Mouse (Mus musculus) cerebellum, postnatal 10 days (tissue): ENCODE data around the gene Prlh.
A peak's percentile ranks its signal among the peaks of the same experiment; 100 is the strongest.

ENCODE experiments used
- DNase-seq, 2 experiments: peaks; one replicate each; pipeline ENCODE4 v3.0.0; 2021; ENCODE audit warnings: mixed read lengths in 2 of 2

Gene Prlh

DNA sequence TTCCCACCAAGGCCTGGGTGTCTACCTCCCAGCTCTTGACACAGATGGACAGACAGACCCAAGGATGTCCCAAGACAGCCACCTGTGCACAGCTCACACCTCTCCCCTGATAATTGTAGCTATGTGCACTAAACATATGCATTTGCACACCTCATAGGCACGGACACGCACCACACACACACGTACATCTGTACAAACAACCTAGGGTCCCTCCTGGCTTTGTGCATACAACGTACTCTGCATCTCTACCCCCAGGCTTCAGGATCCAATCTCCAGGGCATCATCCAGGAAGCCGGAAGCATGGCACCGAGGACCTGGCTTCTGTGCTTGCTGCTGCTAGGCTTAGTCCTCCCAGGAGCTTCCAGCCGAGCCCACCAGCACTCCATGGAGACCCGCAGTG is at the start of gene Prlh:
Prlh (plus strand) TSS at position 301 of the 400 bp plus-strand sequence.
- DNase-seq: peak in 1 of 2 experiments; percentile 28

- peak in 1 of 2 experiments; percentile 43 for DNase-seq
Measured at GRCm38 (mm10) chr1:90903211-90903945, 49.5 kb upstream of the Prlh start.

DNA sequence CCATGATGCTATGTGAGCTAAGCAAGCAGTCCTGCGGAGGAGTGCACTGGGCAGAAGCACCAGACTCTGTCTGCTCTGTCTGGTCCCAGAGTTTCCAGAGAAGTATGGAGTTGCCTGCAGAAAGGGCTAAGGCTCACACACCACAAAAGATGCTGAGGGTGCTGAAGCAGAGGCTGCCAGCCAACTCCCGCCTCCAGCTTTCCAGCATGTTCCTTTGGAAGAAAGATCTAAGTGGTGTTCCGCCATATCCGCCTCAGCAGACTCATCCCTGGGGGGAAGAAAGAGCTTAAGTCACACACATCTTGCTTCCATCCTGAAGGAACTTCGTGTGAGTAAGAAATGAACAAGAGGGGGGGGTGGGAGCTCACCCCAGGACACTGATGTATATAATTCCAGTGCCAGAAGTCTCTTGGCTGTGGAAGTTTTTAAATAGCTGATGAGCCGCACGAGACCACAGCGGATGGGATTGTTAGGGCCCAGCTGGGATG is 48.9 kb upstream of the Prlh start:
- DNase-seq: no peak

DNA sequence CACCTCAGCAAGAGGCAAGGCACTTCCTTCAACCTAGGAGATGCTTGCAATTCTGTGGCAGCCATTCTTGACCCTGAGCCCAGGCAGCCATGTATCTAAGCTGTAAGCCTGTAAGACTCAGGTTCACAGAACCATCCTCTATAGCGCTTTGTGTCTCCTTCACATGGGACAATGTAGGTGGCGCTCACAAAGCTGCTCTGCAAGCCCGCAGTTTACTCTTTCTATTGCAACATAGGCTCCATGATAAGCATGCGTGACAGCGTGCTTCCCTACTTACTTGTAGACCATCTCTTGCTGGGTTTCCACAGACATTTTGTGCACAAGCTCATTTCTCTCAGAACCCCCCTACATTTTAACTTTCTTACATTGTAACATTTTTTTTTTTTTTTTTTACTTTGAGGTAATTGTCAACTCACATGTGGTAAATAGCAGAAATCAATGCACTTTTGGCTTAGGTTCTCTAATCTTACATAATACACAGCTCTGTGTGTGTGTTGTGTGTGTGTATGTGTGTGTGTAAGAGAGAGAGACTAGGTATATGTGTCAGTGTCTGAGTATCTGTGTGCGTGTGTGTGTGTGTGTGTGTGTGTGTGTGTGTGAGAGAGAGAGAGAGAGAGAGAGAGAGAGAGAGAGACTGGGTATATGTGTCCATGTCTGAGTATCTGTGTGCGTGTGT is 48.0 kb upstream of the Prlh start:
- DNase-seq: no peak

DNA sequence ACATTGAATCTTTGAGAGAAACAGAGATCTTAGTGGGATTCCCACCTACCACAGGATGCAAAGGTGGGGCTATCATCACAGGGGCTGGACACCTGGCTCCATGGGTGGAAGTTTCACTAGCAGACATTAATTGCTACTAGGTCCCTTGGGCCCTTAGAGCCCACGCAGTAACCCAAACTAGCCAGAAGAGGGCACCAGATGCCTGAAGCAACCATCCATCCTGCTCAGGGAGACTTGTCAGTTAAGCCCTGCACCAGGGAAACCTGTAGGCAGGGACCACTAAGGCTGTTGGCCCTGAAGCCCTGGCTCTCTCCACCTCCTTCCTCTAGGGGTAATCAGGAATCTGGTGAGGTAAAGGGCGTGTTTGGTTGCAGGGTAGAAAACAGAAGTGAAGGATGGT is 46.6 kb upstream of the Prlh start:
- DNase-seq: peak; percentile 71 to 76

DNA sequence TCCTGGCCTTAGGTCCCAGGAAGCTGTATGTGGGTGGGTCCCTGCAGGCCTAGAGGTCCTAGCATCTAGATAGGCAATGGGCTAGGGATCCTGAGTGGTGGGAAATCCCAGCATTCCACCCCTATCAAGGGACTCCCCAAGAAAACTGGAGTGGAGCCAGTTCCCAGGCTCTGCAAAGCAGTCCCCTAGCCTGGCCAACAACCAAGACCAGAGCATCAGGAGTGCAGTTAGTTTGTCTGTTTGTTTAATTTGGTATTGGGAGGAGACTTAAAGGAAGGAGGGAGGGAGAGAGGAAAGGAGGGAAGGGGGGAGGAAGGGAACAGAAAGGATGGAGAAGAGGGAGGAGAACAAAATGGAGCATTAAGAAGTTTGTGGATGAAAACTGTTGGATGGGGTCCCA is 43.7 kb upstream of the Prlh start:
- peak; percentile 53 to 61 for DNase-seq

DNA sequence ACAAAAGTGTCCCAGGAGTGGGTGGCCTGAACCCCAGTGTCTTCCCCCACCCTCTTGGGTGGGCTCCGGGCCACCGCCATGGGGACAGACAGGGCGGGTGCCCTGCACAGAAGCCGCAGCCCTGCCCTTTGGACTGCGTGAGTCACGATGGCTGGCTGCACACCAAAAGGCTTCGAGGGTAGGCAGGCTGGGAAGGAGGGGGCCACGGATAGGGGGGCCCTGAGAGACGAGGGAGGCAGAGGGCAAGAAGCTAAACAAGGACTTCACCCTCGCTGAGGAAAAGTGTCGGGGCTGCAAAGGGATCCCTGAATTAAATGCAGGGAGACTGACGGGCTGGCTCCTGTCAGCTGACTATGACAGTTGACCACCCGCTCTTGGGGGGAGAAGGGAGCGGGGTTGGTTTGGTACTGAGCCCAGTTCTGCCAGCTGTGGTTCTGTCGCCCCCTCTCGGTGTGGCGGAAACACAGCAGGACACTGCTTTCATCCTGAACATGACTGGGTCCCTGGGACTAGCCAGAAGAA is 43.2 kb upstream of the Prlh start:
- DNase-seq: peak; percentile 54 to 58

DNA sequence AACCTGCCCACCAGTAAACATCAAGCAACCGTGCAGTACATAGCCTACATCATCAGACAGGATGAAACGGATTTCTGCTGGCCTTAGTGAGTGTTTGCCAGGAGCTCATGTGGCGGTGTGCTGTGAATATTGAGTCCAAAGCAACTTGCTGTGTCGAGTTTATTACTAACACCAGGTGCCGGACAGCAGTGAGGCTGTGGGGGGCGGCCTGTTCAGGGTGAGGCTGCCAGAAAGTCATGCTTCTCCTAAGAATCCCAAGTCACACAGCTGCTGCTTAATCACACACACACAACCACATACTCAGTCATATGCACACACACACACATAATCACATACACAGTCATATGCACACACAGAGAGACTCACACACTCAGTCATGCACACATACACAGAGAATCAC is 39.7 kb upstream of the Prlh start:
- DNase-seq: peak; percentile 53 to 72

- DNase-seq: peak; percentile 68 to 71
Measured at GRCm38 (mm10) chr1:90914948-90915569, 37.8 kb upstream of the Prlh start, which contains the start of gene Mlph. Gene Mlph (plus strand): TSS chr1:90915085.

DNA sequence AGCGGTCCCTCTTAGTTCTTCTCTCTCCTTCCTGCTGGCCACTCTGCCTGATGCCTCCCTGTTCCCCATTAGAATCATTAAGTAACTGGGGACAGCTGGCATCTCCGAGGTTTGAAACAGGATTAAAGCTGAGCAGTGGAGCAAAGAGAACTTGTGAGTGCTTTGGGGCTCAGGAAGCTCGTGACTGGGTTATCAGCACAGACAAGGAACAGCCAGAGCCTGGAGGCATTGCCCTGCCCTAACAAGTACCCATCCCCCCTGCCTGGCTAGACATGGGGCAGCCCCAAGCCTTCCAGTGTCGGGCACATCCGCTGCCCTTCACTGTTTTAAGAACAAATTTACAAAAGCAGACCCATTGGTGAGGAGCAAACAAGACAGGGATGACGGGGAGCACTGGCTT is 35.4 kb upstream of the Prlh start:
- peak; percentile 40 to 42 for DNase-seq

DNA sequence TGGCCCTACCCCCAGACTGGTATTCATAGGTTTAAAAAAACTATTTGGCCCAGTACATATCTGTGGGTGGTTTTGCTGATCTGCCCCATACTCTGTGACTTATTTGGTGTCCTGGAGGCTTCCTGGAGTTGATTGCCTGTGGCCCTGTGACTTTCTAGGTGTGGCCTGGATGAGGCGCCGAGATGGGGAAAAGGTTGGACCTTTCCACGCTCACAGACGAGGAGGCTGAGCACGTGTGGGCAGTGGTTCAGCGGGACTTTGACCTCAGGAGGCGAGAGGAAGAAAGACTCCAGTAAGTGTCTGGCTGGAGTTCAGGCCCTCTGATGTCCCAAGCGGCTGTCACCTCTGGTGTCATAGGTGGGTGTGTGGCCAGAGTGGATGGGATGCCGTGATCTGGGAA is 31.2 kb upstream of the Prlh start:
- DNase-seq: no peak

- DNase-seq: peak; percentile 78 to 79
Measured at GRCm38 (mm10) chr1:90926030-90926429, 26.9 kb upstream of the Prlh start.

DNA sequence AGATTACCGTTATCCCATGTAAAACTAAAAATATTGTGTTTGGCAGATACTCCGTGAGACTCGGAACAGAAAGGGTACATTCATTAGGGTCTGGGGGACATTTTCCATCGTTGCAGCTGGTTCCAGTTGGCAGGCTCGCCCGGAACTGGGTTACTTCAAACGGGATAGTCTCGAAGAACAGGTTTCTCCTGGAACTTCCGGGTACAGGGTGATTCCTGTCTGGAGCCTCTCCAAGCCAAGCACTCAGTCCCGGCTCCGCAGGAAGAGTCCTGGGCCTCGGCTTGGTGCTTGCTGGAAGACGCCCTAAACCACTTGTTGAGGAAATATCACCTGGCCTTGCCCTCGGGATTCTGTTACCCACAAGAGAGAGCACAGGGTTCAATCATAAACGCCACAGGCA is 25.6 kb upstream of the Prlh start:
- DNase-seq: no peak

GRCm38 (mm10) chr1:90927929-90928574 is 24.9 kb upstream of the Prlh start:
- no peak for DNase-seq

DNA sequence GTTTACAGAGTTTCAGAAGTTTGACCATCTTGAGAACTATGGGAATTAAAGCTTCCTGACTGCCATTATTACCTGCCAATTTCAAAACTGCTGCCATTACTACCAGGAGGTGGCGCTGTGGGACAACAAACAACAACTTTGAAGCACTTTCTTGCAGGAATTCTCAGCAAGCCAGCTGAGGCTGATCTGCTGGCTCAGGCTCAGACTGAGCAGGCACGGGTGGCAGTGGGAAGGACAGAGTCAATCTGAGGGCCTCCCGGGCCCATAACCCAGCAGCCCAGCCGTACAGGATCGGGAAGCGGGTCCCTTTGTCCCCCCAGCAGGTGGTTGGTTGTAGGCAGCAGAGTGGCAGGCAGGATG is 24.4 kb upstream of the Prlh start:
- peak; percentile 91 to 92 for DNase-seq

GRCm38 (mm10) chr1:90933001-90933400 is 19.9 kb upstream of the Prlh start:
- peak; percentile 82 to 86 for DNase-seq

DNA sequence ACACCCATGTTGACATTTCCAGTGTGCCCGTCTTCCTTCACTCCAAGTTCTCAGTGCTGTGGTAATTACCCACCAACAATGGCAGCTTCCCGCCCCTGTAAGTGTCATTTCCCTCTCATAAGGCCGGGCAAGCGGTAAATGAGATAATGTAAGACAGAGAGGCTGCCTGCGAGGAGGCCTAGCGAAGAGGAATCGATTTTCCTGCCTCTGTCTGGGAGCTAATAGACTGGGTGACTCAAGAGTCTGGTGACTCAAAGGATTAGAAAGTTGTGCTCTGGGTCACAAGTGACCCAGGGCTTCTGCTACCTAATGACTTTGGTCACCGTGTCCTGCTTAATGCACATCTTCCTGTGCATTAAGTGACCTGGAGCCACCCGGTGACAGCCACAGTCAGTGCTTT is 15.9 kb upstream of the Prlh start:
- no peak for DNase-seq

DNA sequence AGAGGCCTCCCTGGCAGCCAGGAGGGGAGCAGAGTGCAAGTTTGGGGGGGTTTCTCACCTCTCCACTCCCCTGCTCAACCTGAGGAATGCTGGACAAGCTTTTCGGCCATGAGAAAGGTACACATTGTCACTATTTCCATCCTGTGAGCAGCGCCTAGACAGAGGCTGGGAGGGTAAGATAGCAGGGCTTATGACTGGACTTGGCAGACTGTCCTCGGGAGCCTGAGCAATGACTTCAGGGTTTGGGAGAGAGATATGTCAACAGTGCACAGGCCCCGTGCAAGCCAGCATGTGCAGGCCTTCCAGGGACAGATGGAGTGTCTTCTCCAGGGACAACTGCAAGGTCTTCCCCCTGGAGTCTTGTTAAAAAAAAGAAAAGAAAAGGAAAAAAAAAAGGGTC is 12.9 kb upstream of the Prlh start:
- no peak for DNase-seq

DNA sequence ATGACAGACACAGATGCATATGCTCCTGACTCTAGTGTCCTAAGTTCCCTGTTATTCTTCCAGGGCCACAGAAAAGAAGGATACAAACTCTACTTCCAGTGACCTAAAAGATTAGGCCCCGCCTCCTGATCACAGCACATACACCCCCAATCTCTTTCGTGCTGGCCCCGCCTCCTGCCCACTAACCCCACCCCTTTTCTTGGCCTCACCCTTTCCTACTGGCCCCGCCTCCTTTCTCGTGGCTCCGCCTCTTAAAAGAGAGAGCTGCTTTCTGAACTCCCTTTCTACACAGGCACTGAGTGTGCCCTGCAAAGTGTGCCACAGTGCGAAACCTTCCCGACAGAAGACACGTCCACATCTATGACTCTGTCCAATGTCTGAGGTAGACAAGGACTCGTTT is 7.7 kb upstream of the Prlh start:
- peak in 1 of 2 experiments; percentile 33 for DNase-seq

- no peak for DNase-seq
Measured at GRCm38 (mm10) chr1:90947252-90947651, 5.7 kb upstream of the Prlh start.

GRCm38 (mm10) chr1:90949309-90949708 is 3.6 kb upstream of the Prlh start:
- no peak for DNase-seq

- DNase-seq: no peak
Measured at GRCm38 (mm10) chr1:90951670-90952069, 1.2 kb upstream of the Prlh start.

- DNase-seq: peak; percentile 58 to 70
Measured at GRCm38 (mm10) chr1:90953688-90954087, 780 bp downstream of the Prlh start.
